Mouse (Mus musculus) gastrocnemius, postnatal 36 days (tissue): ENCODE results near the gene Dpp8. TPM values are rescaled to one million over a fixed set of nuclear protein-coding genes. Genes with fewer than 3 reads are reported as not detected.
"Not testable (repeated sequence)": the region's sequence is repeated elsewhere in the genome, so short reads cannot be mapped to it uniquely, and the experiment has no call there.

Experiments
- DNase-seq, 2 experiments: peaks; one replicate each; pipeline ENCODE4 v3.0.0; 2022
- intact Hi-C: fragments of 180-260 bp; cut with DNase I; formaldehyde crosslinking; loops from one replicate; pipeline ENCODE4 v1.15.1; 2025
- long read RNA-seq, 2 experiments: library from polyadenylated mRNA; stranded (forward); transcript quantifications; one replicate each; pipeline ENCODE4 v2.0.0; 2021
- total RNA-seq, 2 experiments: library from RNA; stranded (reverse); gene quantifications; 2 replicates each; pipeline ENCODE4 v1.2.3; 2021

Gene Dpp8
- total RNA-seq = 100 to 1,000 TPM in 1 of 2 experiments, 10 to 100 TPM in 1; 98.7 to 117 TPM
- long read RNA-seq, experiment 1, full-length matches to known transcripts = 8 of 70 reads
- long read RNA-seq, experiment 1, partial matches to known transcripts = 52 of 70 reads
- long read RNA-seq, experiment 1, other reads (novel, unspliced or antisense) = 10 of 70 reads
- long read RNA-seq, experiment 2, full-length matches to known transcripts = 7 of 71 reads
- long read RNA-seq, experiment 2, partial matches to known transcripts = 36 of 71 reads
- long read RNA-seq, experiment 2, other reads (novel, unspliced or antisense) = 28 of 71 reads

GRCm38 (mm10) chr9:65032269-65033108 lies at the start of gene Dpp8:
Gene Dpp8, plus strand, starts transcription at chr9:65032414.
- DNase-seq = peak; percentile 89 to 90
- intact Hi-C loops = loop anchor here (5.0 kb wide), 1 partner anchor 90 kb away; no protein-coding TSS in a partner anchor

GRCm38 (mm10) chr9:64985037-64985794 lies 47.0 kb upstream of the Dpp8 start:
- no peak for DNase-seq
- intact Hi-C loops = no loop called here

- intact Hi-C loops = no loop called here
- DNase-seq = no peak
Observed at GRCm38 (mm10) chr9:64985807-64986206, 46.4 kb upstream of the Dpp8 start.

GRCm38 (mm10) chr9:64987651-64988050 lies 44.6 kb upstream of the Dpp8 start:
- DNase-seq = no peak
- intact Hi-C loops = no loop called here

GRCm38 (mm10) chr9:64988443-64988842 lies 43.8 kb upstream of the Dpp8 start:
- no peak for DNase-seq
- intact Hi-C loops = no loop called here

- intact Hi-C loops = no loop called here
- no peak for DNase-seq
Observed at GRCm38 (mm10) chr9:64990291-64990690, 41.9 kb upstream of the Dpp8 start.

- DNase-seq, intact Hi-C loops: not testable (repeated sequence)
Observed at GRCm38 (mm10) chr9:64995464-64995863, 36.8 kb upstream of the Dpp8 start.

GRCm38 (mm10) chr9:65001481-65001880 lies 30.7 kb upstream of the Dpp8 start:
- intact Hi-C loops = no loop called here
- no peak for DNase-seq

- no peak for DNase-seq
- intact Hi-C loops = no loop called here
Observed at GRCm38 (mm10) chr9:65005737-65006136, 26.5 kb upstream of the Dpp8 start.

- DNase-seq = no peak
- intact Hi-C loops = loop anchor here (5.0 kb wide), 1 partner anchor 112 kb away; no protein-coding TSS in a partner anchor
Observed at GRCm38 (mm10) chr9:65010632-65011031, 21.6 kb upstream of the Dpp8 start.

- no peak for DNase-seq
- intact Hi-C loops = loop anchor here (5.0 kb wide), 1 partner anchor 111 kb away; no protein-coding TSS in a partner anchor
Observed at GRCm38 (mm10) chr9:65011304-65011703, 20.9 kb upstream of the Dpp8 start.

GRCm38 (mm10) chr9:65015461-65016222 lies 16.6 kb upstream of the Dpp8 start:
- no peak for DNase-seq
- intact Hi-C loops = no loop called here

GRCm38 (mm10) chr9:65016241-65016977 lies 15.8 kb upstream of the Dpp8 start:
- DNase-seq = no peak
- intact Hi-C loops = no loop called here

GRCm38 (mm10) chr9:65016978-65017827 lies 15.0 kb upstream of the Dpp8 start:
- intact Hi-C loops = no loop called here
- no peak for DNase-seq

- intact Hi-C loops = no loop called here
- DNase-seq = no peak
Observed at GRCm38 (mm10) chr9:65017896-65018295, 14.3 kb upstream of the Dpp8 start.

- no peak for DNase-seq
- intact Hi-C loops = no loop called here
Observed at GRCm38 (mm10) chr9:65018588-65019121, 13.6 kb upstream of the Dpp8 start.

- intact Hi-C loops = no loop called here
Observed at GRCm38 (mm10) chr9:65019146-65019545, 13.1 kb upstream of the Dpp8 start.

GRCm38 (mm10) chr9:65020128-65020527 lies 12.1 kb upstream of the Dpp8 start:
- DNase-seq = no peak
- intact Hi-C loops = no loop called here

More at GRCm38 (mm10) chr9:65019146-65019545, 13.1 kb upstream of the Dpp8 start:
- DNase-seq = no peak
